28 mouse cellular contexts compared by ENCODE assay signal in genomic region chr10:48663300-48663699, GRCm38 (mm10).
"Had no signal": no experiment of that assay in that cellular context is flagged by ENCODE, and none has a peak within 500 bp of the region (broad histone marks: within the 10 kb centered on the region; RNA-seq: fewer than 3 reads in every experiment).

No protein-coding gene starts in this region.

- DNase-seq: gastrocnemius, adult 2 months; gastrocnemius, postnatal 10 days; gastrocnemius, postnatal 25 days; heart, adult 18-20 months; heart, postnatal 10 days; heart, postnatal 4 days; kidney, adult 11 months; kidney, adult 2 months; kidney, adult 9 months; kidney, postnatal 14 days; kidney, postnatal 36 days; layer of hippocampus, adult 9-11 months; layer of hippocampus, postnatal 36 days; left cerebral cortex, postnatal 4 days had no signal

- H3K9me3 ChIP-seq: heart, embryonic 10.5 days; heart, embryonic 12.5 days; hindbrain, embryonic 10.5 days; hindbrain, embryonic 12.5 days; intestine, embryonic 15.5 days; kidney, embryonic 15.5 days; limb, embryonic 15.5 days; liver, embryonic 12.5 days had no signal

- H3K36me3 ChIP-seq: heart, embryonic 10.5 days; heart, embryonic 12.5 days; hindbrain, embryonic 10.5 days; hindbrain, embryonic 12.5 days; intestine, embryonic 15.5 days; kidney, embryonic 15.5 days; limb, embryonic 13.5 days; limb, embryonic 15.5 days; liver, embryonic 12.5 days had no signal

- H3K9ac ChIP-seq: heart, embryonic 12.5 days; hindbrain, embryonic 12.5 days; hindbrain, embryonic 14.5 days; intestine, embryonic 15.5 days; kidney, embryonic 15.5 days; limb, embryonic 13.5 days; limb, embryonic 15.5 days; liver, embryonic 12.5 days; liver, embryonic 14.5 days had no signal

- H3K4me2 ChIP-seq: heart, embryonic 12.5 days; hindbrain, embryonic 12.5 days; hindbrain, embryonic 14.5 days; intestine, embryonic 15.5 days; kidney, embryonic 15.5 days; limb, embryonic 13.5 days; limb, embryonic 15.5 days; liver, embryonic 12.5 days had no signal

- ATAC-seq: hindbrain, embryonic 16.5 days; inflammation-experienced regulatory T-cells, adult 6 months; intestine, embryonic 15.5 days; liver, embryonic 12.5 days had no signal

- H3K27ac ChIP-seq: gastrocnemius, adult 2 months; heart, embryonic 10.5 days; hindbrain, embryonic 10.5 days; hindbrain, embryonic 12.5 days; hindbrain, embryonic 14.5 days; intestine, embryonic 15.5 days; kidney, embryonic 15.5 days; kidney, postnatal 0 days; limb, embryonic 13.5 days; limb, embryonic 15.5 days; liver, embryonic 12.5 days; liver, embryonic 14.5 days had no signal

- H3K4me3 ChIP-seq: gastrocnemius, adult 2 months; heart, embryonic 10.5 days; heart, embryonic 12.5 days; hindbrain, embryonic 10.5 days; hindbrain, embryonic 12.5 days; intestine, embryonic 15.5 days; kidney, embryonic 15.5 days; limb, embryonic 13.5 days; limb, embryonic 15.5 days; liver, embryonic 12.5 days had no signal

- H3K4me1 ChIP-seq: heart, embryonic 10.5 days; heart, embryonic 12.5 days; hindbrain, embryonic 10.5 days; hindbrain, embryonic 12.5 days; intestine, embryonic 15.5 days; kidney, embryonic 15.5 days; limb, embryonic 13.5 days; limb, embryonic 15.5 days; liver, embryonic 12.5 days had no signal

- H3K27me3 ChIP-seq: heart, embryonic 12.5 days; hindbrain, embryonic 12.5 days; intestine, embryonic 15.5 days; kidney, embryonic 15.5 days; limb, embryonic 13.5 days; limb, embryonic 15.5 days; liver, embryonic 12.5 days had no signal
